Mouse (Mus musculus) myocyte (in vitro differentiated cells): ENCODE data around the gene Lypd6b. TPM values are rescaled to one million over a fixed set of nuclear protein-coding genes. Genes with fewer than 3 reads are reported as not detected.

Experiments
- H3K27me3 ChIP-seq: one replicate; pipeline ENCODE4 v1.6.1; 2011; ENCODE audit not compliant: control insufficient read depth, insufficient read depth, insufficient read length
- H3K36me3 ChIP-seq: one replicate; pipeline ENCODE4 v1.6.1; 2011; ENCODE audit not compliant: control insufficient read depth, insufficient read depth
- H3K4me2 ChIP-seq: one replicate; pipeline ENCODE4 v1.6.1; 2011; ENCODE audit warnings: low read depth, control low read depth
- H3K4me3 ChIP-seq: one replicate; pipeline ENCODE4 v1.5.1; 2011; ENCODE audit warnings: mild to moderate bottlenecking, control low read depth, moderate library complexity
- H3K79me2 ChIP-seq: one replicate; pipeline ENCODE4 v1.6.1; 2011; ENCODE audit not compliant: control insufficient read depth, insufficient read depth
- H3ac ChIP-seq: one replicate; pipeline ENCODE4 v1.6.1; 2011; ENCODE audit not compliant: control insufficient read depth, insufficient read length
- CEBPB ChIP-seq: IDR thresholded peaks from 2 replicates; pipeline ENCODE4 v1.6.1; 2011; ENCODE audit warnings: mild to moderate bottlenecking, moderate library complexity; ENCODE audit not compliant: poor library complexity, insufficient read depth, severe bottlenecking
- E2F4 ChIP-seq: IDR thresholded peaks from one replicate; pipeline ENCODE4 v1.6.1; 2011; ENCODE audit warnings: mild to moderate bottlenecking, control low read depth, moderate library complexity; ENCODE audit not compliant: insufficient read depth
- MAX ChIP-seq: IDR thresholded peaks from one replicate; pipeline ENCODE4 v1.6.1; 2011; ENCODE audit warnings: low read depth, mild to moderate bottlenecking, control low read depth
- MYOD1 ChIP-seq, 3 experiments: IDR thresholded peaks; one replicate each; pipeline ENCODE4 v1.6.1; 2011; ENCODE audit warnings: control low read depth in 2 of 3, low read depth in 2 of 3, mild to moderate bottlenecking in 2 of 3, moderate library complexity in 1 of 3; ENCODE audit not compliant: insufficient read length in 2 of 3, control insufficient read depth in 1 of 3
- MYOG ChIP-seq, 3 experiments: IDR thresholded peaks; one replicate each; pipeline ENCODE4 v1.6.1; 2011; ENCODE audit warnings: control low read depth in 2 of 3, low read depth in 2 of 3, mild to moderate bottlenecking in 2 of 3; ENCODE audit not compliant: insufficient read length in 2 of 3, control insufficient read depth in 1 of 3, insufficient read depth in 1 of 3
- POLR2A ChIP-seq: IDR thresholded peaks from one replicate; pipeline ENCODE4 v1.6.1; 2011; ENCODE audit warnings: low read depth, mild to moderate bottlenecking, control low read depth, moderate library complexity; ENCODE audit not compliant: insufficient read length
- POLR2AphosphoS2 ChIP-seq: IDR thresholded peaks from one replicate; pipeline ENCODE4 v1.6.1; 2011; ENCODE audit warnings: low read depth, control low read depth; ENCODE audit not compliant: insufficient read length
- REST ChIP-seq: IDR thresholded peaks from one replicate; pipeline ENCODE4 v1.6.1; 2011; ENCODE audit warnings: mild to moderate bottlenecking, control low read depth, moderate library complexity; ENCODE audit not compliant: insufficient read depth, insufficient read length
- SRF ChIP-seq: IDR thresholded peaks from one replicate; pipeline ENCODE4 v1.6.1; 2011; ENCODE audit warnings: low read depth; ENCODE audit not compliant: control insufficient read depth, insufficient read length
- TCF12 ChIP-seq: IDR thresholded peaks from one replicate; pipeline ENCODE4 v1.6.1; 2011; ENCODE audit warnings: mild to moderate bottlenecking, control low read depth; ENCODE audit not compliant: poor library complexity, insufficient read depth, severe bottlenecking
- TCF3 ChIP-seq: IDR thresholded peaks from one replicate; pipeline ENCODE4 v1.6.1; 2011; ENCODE audit warnings: low read depth, control low read depth; ENCODE audit not compliant: insufficient read length
- USF1 ChIP-seq: IDR thresholded peaks from one replicate; pipeline ENCODE4 v1.6.1; 2011; ENCODE audit warnings: low read depth, mild to moderate bottlenecking, control low read depth, moderate library complexity
- polyA plus RNA-seq: library from polyadenylated mRNA; unstranded; fragments of >200 nt; fragmentation: generic; extraction: Trizol; gene quantifications from one replicate; pipeline ENCODE4 v1.2.1, GENCODE M21; 2012; ENCODE audit warnings: missing spikeins

Gene Lypd6b
- polyA plus RNA-seq, 1 experiment, result 0.35 TPM

GRCm38 (mm10) chr2:49957449-49957848, 170.0 kb downstream of the Lypd6b start:
- no peak overlapping the region for H3K4me2 ChIP-seq
- no peaks in the 10 kb centered on the region for H3K36me3 ChIP-seq
- TF ChIP-seq POLR2AphosphoS2, result no peak
- H3K79me2 ChIP-seq, result no peaks in the 10 kb centered on the region
- H3K4me3 ChIP-seq, result no peak overlapping the region
- no peak overlapping the region for H3ac ChIP-seq
- no peaks in the 10 kb centered on the region for H3K27me3 ChIP-seq

- no peaks in the 10 kb centered on the region for H3K27me3 ChIP-seq
- H3K79me2 ChIP-seq, result no peaks in the 10 kb centered on the region
- no peak overlapping the region for H3K4me3 ChIP-seq
- no peak overlapping the region for H3K4me2 ChIP-seq
- H3ac ChIP-seq, result no peak overlapping the region
- no peaks in the 10 kb centered on the region for H3K36me3 ChIP-seq
- no peak for TF ChIP-seq E2F4
- no peak for TF ChIP-seq USF1
Observed at GRCm38 (mm10) chr2:49961991-49962390, 174.5 kb downstream of the Lypd6b start.

- no peaks in the 10 kb centered on the region for H3K36me3 ChIP-seq
- no peak overlapping the region for H3K4me2 ChIP-seq
- no peak overlapping the region for H3ac ChIP-seq
- no peaks in the 10 kb centered on the region for H3K79me2 ChIP-seq
- TF ChIP-seq POLR2A, result no peak
- TF ChIP-seq REST, result no peak
- TF ChIP-seq SRF, result no peak
- no peak for TF ChIP-seq CEBPB
- no peak for TF ChIP-seq MAX
- no peaks in the 10 kb centered on the region for H3K27me3 ChIP-seq
- H3K4me3 ChIP-seq, result no peak overlapping the region
Observed at GRCm38 (mm10) chr2:49964899-49965298, 177.4 kb downstream of the Lypd6b start.

GRCm38 (mm10) chr2:49967748-49968147, 180.3 kb downstream of the Lypd6b start:
- TF ChIP-seq MYOD1 (IDR thresholded peaks at IDR 0.05; ENCODE audit: control insufficient read depth in 1 of 3, insufficient read length in 2 of 3, low read depth in 2 of 3), result no peak
- TF ChIP-seq POLR2A, result no peak
- TF ChIP-seq POLR2AphosphoS2, result no peak
- TF ChIP-seq CEBPB, result no peak
- TF ChIP-seq TCF12, result no peak
- TF ChIP-seq USF1, result no peak
- TF ChIP-seq REST, result no peak
- Histone ChIP-seq H3K79me2 (no peaks in the 10 kb centered on the region), H3K4me2 (no peak overlapping the region), H3ac (no peak overlapping the region), H3K36me3 (no peaks in the 10 kb centered on the region), H3K4me3 (no peak overlapping the region), H3K27me3 (no peaks in the 10 kb centered on the region)

GRCm38 (mm10) chr2:49970990-49971389, 183.5 kb downstream of the Lypd6b start:
- Histone ChIP-seq H3K27me3 (no peaks in the 10 kb centered on the region), H3ac (no peak overlapping the region), H3K4me3 (no peak overlapping the region), H3K4me2 (no peak overlapping the region), H3K36me3 (no peaks in the 10 kb centered on the region), H3K79me2 (no peaks in the 10 kb centered on the region)
- TF ChIP-seq TCF12 (no peak), MYOD1 (IDR thresholded peaks at IDR 0.05; ENCODE audit: control insufficient read depth in 1 of 3, insufficient read length in 2 of 3, low read depth in 2 of 3) (no peak), POLR2AphosphoS2 (no peak), USF1 (no peak), MAX (no peak), REST (no peak), MYOG (IDR thresholded peaks at IDR 0.05; ENCODE audit: control insufficient read depth in 1 of 3, insufficient read depth in 1 of 3, insufficient read length in 2 of 3, low read depth in 2 of 3) (no peak), SRF (no peak), E2F4 (no peak)

GRCm38 (mm10) chr2:49978606-49979005, 191.1 kb downstream of the Lypd6b start:
- Histone ChIP-seq H3K4me2 (no peak overlapping the region), H3K27me3 (no peaks in the 10 kb centered on the region), H3K4me3 (no peak overlapping the region), H3ac (no peak overlapping the region), H3K79me2 (no peaks in the 10 kb centered on the region), H3K36me3 (no peaks in the 10 kb centered on the region)
- TF ChIP-seq E2F4, result no peak
- no peak for TF ChIP-seq MAX
- TF ChIP-seq TCF12, result no peak
- TF ChIP-seq POLR2AphosphoS2, result no peak
- no peak for TF ChIP-seq REST
- TF ChIP-seq USF1, result no peak
- no peak for TF ChIP-seq MYOD1 (IDR thresholded peaks at IDR 0.05; ENCODE audit: control insufficient read depth in 1 of 3, insufficient read length in 2 of 3, low read depth in 2 of 3)
- TF ChIP-seq MYOG (IDR thresholded peaks at IDR 0.05; ENCODE audit: control insufficient read depth in 1 of 3, insufficient read depth in 1 of 3, insufficient read length in 2 of 3, low read depth in 2 of 3), result no peak
- TF ChIP-seq TCF3, result no peak
- no peak for TF ChIP-seq POLR2A
- no peak for TF ChIP-seq CEBPB
- no peak for TF ChIP-seq SRF
